Mouse (Mus musculus): ENCODE results near the gene Zfp386. TPM values are rescaled to one million over a fixed set of nuclear protein-coding genes. Genes with fewer than 3 reads are reported as not detected.
"Not testable (repeated sequence)": the region's sequence is repeated elsewhere in the genome, so short reads cannot be mapped to it uniquely, and the experiment has no call there.

Zfp386 gene
- 12.0 and 14.4 TPM in 2 replicates for polyA plus RNA-seq (2012; rRNA removed)

- H3K27ac ChIP-seq (ENCODE audit: control insufficient read depth, insufficient read depth, low read length): peak within 1 kb of the TSS; percentile 66
- H3K4me1 ChIP-seq (replicated peaks; ENCODE audit: control insufficient read depth, insufficient read depth, low read length): peaks cover 8% of the 10 kb centered on the region
- H3K36me3 ChIP-seq (ENCODE audit: control insufficient read depth, insufficient read depth, low read length): no peaks in the 10 kb centered on the region
- no peaks in the 10 kb centered on the region for H3K27me3 ChIP-seq (ENCODE audit: control insufficient read depth, insufficient read depth, low read length)
- TF ChIP-seq CTCF (IDR thresholded peaks at IDR 0.05; ENCODE audit: borderline replicate concordance, control insufficient read depth, extremely low read depth, insufficient read depth, low read length, poor library complexity): no peak
- TF ChIP-seq POLR2A (IDR thresholded peaks at IDR 0.05; ENCODE audit: control insufficient read depth, extremely low read depth, insufficient read depth, low read length, poor library complexity): peak; percentile 63; the same call in 1 of the 2 replicates
- WGBS: under 1% methylated on average over 55 of the region's 55 CpGs
- peak within 1 kb of the TSS; percentile 95 for H3K4me3 ChIP-seq (ENCODE audit: control insufficient read depth, insufficient read depth, low read length)
- peak; percentile 100 for DNase-seq
Measured at GRCm38 (mm10) chr12:116047440-116048377, at the start of gene Zfp386. Zfp386 (plus strand) TSS chr12:116047724.

- WGBS: 6% methylated on average over 3 of the region's 3 CpGs
- peak; percentile 66 for DNase-seq
- H3K4me3 ChIP-seq (ENCODE audit: control insufficient read depth, insufficient read depth, low read length); H3K36me3 ChIP-seq (ENCODE audit: control insufficient read depth, insufficient read depth, low read length); H3K27ac ChIP-seq (ENCODE audit: control insufficient read depth, insufficient read depth, low read length); H3K4me1 ChIP-seq (replicated peaks; ENCODE audit: control insufficient read depth, insufficient read depth, low read length); H3K27me3 ChIP-seq (ENCODE audit: control insufficient read depth, insufficient read depth, low read length): not testable (repeated sequence)
Measured at GRCm38 (mm10) chr12:115999784-116000183, 47.7 kb upstream of the Zfp386 start.

GRCm38 (mm10) chr12:116002946-116003345 is 44.6 kb upstream of the Zfp386 start:
- 80% methylated on average over 1 of the region's 1 CpGs for WGBS
- H3K36me3 ChIP-seq (ENCODE audit: control insufficient read depth, insufficient read depth, low read length); H3K4me1 ChIP-seq (replicated peaks; ENCODE audit: control insufficient read depth, insufficient read depth, low read length); H3K27me3 ChIP-seq (ENCODE audit: control insufficient read depth, insufficient read depth, low read length); DNase-seq; H3K27ac ChIP-seq (ENCODE audit: control insufficient read depth, insufficient read depth, low read length); H3K4me3 ChIP-seq (ENCODE audit: control insufficient read depth, insufficient read depth, low read length): not testable (repeated sequence)

- peak; percentile 87 for DNase-seq
- 13% methylated on average over 2 of the region's 2 CpGs for WGBS
- H3K4me1 ChIP-seq (replicated peaks; ENCODE audit: control insufficient read depth, insufficient read depth, low read length): peaks cover 5% of the 10 kb centered on the region
Measured at GRCm38 (mm10) chr12:116010812-116011211, 36.7 kb upstream of the Zfp386 start.

GRCm38 (mm10) chr12:116028095-116028494 is 19.4 kb upstream of the Zfp386 start:
- no peak for TF ChIP-seq CTCF (IDR thresholded peaks at IDR 0.05; ENCODE audit: borderline replicate concordance, control insufficient read depth, extremely low read depth, insufficient read depth, low read length, poor library complexity)
- no peak for TF ChIP-seq POLR2A (IDR thresholded peaks at IDR 0.05; ENCODE audit: control insufficient read depth, extremely low read depth, insufficient read depth, low read length, poor library complexity)
- no peaks in the 10 kb centered on the region for H3K27me3 ChIP-seq (ENCODE audit: control insufficient read depth, insufficient read depth, low read length)
- H3K4me3 ChIP-seq (ENCODE audit: control insufficient read depth, insufficient read depth, low read length): no peak overlapping the region
- H3K36me3 ChIP-seq (ENCODE audit: control insufficient read depth, insufficient read depth, low read length): no peaks in the 10 kb centered on the region
- no peak overlapping the region for H3K27ac ChIP-seq (ENCODE audit: control insufficient read depth, insufficient read depth, low read length)
- no peak for DNase-seq
- 33% methylated on average over 2 of the region's 2 CpGs for WGBS
- no peaks in the 10 kb centered on the region for H3K4me1 ChIP-seq (replicated peaks; ENCODE audit: control insufficient read depth, insufficient read depth, low read length)

More at GRCm38 (mm10) chr12:116010812-116011211, 36.7 kb upstream of the Zfp386 start:
- H3K36me3 ChIP-seq (ENCODE audit: control insufficient read depth, insufficient read depth, low read length): no peaks in the 10 kb centered on the region
- peak overlapping the region; percentile 61; the same call in 1 of the 2 replicates for H3K27ac ChIP-seq (ENCODE audit: control insufficient read depth, insufficient read depth, low read length)
- H3K27me3 ChIP-seq (ENCODE audit: control insufficient read depth, insufficient read depth, low read length): no peaks in the 10 kb centered on the region
- no peak overlapping the region for H3K4me3 ChIP-seq (ENCODE audit: control insufficient read depth, insufficient read depth, low read length)
- no peak for TF ChIP-seq CTCF (IDR thresholded peaks at IDR 0.05; ENCODE audit: borderline replicate concordance, control insufficient read depth, extremely low read depth, insufficient read depth, low read length, poor library complexity)
- TF ChIP-seq POLR2A (IDR thresholded peaks at IDR 0.05; ENCODE audit: control insufficient read depth, extremely low read depth, insufficient read depth, low read length, poor library complexity): no peak

- Histone ChIP-seq H3K4me3 (ENCODE audit: control insufficient read depth, insufficient read depth, low read length) (no peak overlapping the region), H3K4me1 (replicated peaks; ENCODE audit: control insufficient read depth, insufficient read depth, low read length) (no peaks in the 10 kb centered on the region), H3K27me3 (ENCODE audit: control insufficient read depth, insufficient read depth, low read length) (no peaks in the 10 kb centered on the region), H3K36me3 (ENCODE audit: control insufficient read depth, insufficient read depth, low read length) (no peaks in the 10 kb centered on the region), H3K27ac (ENCODE audit: control insufficient read depth, insufficient read depth, low read length) (no peak overlapping the region)
- TF ChIP-seq CTCF (IDR thresholded peaks at IDR 0.05; ENCODE audit: borderline replicate concordance, control insufficient read depth, extremely low read depth, insufficient read depth, low read length, poor library complexity): no peak
- TF ChIP-seq POLR2A (IDR thresholded peaks at IDR 0.05; ENCODE audit: control insufficient read depth, extremely low read depth, insufficient read depth, low read length, poor library complexity): no peak
- 78% methylated on average over 5 of the region's 5 CpGs for WGBS
- no peak for DNase-seq
Measured at GRCm38 (mm10) chr12:116035346-116035745, 12.2 kb upstream of the Zfp386 start.

- no peaks in the 10 kb centered on the region for H3K36me3 ChIP-seq (ENCODE audit: control insufficient read depth, insufficient read depth, low read length)
- peaks cover 8% of the 10 kb centered on the region for H3K4me1 ChIP-seq (replicated peaks; ENCODE audit: control insufficient read depth, insufficient read depth, low read length)
- DNase-seq: no peak
- 94% methylated on average over 5 of the region's 5 CpGs for WGBS
- no peak overlapping the region for H3K27ac ChIP-seq (ENCODE audit: control insufficient read depth, insufficient read depth, low read length)
- no peaks in the 10 kb centered on the region for H3K27me3 ChIP-seq (ENCODE audit: control insufficient read depth, insufficient read depth, low read length)
- H3K4me3 ChIP-seq (ENCODE audit: control insufficient read depth, insufficient read depth, low read length): no peak overlapping the region
- TF ChIP-seq CTCF (IDR thresholded peaks at IDR 0.05; ENCODE audit: borderline replicate concordance, control insufficient read depth, extremely low read depth, insufficient read depth, low read length, poor library complexity) (no peak), POLR2A (IDR thresholded peaks at IDR 0.05; ENCODE audit: control insufficient read depth, extremely low read depth, insufficient read depth, low read length, poor library complexity) (no peak)
Measured at GRCm38 (mm10) chr12:116044785-116045184, 2.7 kb upstream of the Zfp386 start.

Measured in thymus, adult 2 months (tissue).